Mouse (Mus musculus): ENCODE measurements around the gene Ints3.
"Not testable (repeated sequence)": the region's sequence is repeated elsewhere in the genome, so short reads cannot be mapped to it uniquely, and the experiment has no call there.

Ints3 gene

GRCm38 (mm10) chr3:90357959-90358358, 75.5 kb downstream of the Ints3 start:
- DNase-seq (ENCODE audit: low spot score), result no peak

- no peak for DNase-seq (ENCODE audit: low spot score)
These were observed 85.6 kb downstream of the Ints3 start for GRCm38 (mm10) chr3:90347847-90348246.

DNA sequence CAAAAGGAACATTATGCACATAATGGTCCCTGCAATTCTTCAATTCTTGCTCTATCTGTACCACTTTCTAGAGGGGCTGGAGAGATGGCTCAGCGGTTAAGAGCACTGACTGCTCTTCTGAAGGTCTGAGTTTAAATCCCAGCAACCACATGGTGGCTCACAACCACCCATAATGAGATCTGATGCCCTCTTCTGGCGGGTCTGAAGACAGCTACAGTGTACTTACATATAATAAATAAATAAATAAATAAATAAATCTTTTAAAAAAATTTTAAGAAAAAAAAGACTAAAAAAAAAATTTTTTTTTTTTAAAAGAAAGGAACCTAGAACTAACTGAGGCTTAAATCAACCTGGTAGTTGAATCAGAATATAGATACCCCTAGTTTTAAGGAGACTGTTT, 90.6 kb downstream of the Ints3 start:
- not testable (repeated sequence) for DNase-seq (ENCODE audit: low spot score)

Data from spleen, adult 12 weeks (tissue).